Mouse (Mus musculus): ENCODE data around the gene A530084C06Rik. TPM values are rescaled to one million over a fixed set of nuclear protein-coding genes. Genes with fewer than 3 reads are reported as not detected.

A530084C06Rik gene
- not detected in 2 replicates for total RNA-seq (2014; fragmentation: Nextera tagmentation)
- not detected in 2 replicates for total RNA-seq (2017)
- polyA plus RNA-seq (2012), result not detected in 2 replicates

DNA sequence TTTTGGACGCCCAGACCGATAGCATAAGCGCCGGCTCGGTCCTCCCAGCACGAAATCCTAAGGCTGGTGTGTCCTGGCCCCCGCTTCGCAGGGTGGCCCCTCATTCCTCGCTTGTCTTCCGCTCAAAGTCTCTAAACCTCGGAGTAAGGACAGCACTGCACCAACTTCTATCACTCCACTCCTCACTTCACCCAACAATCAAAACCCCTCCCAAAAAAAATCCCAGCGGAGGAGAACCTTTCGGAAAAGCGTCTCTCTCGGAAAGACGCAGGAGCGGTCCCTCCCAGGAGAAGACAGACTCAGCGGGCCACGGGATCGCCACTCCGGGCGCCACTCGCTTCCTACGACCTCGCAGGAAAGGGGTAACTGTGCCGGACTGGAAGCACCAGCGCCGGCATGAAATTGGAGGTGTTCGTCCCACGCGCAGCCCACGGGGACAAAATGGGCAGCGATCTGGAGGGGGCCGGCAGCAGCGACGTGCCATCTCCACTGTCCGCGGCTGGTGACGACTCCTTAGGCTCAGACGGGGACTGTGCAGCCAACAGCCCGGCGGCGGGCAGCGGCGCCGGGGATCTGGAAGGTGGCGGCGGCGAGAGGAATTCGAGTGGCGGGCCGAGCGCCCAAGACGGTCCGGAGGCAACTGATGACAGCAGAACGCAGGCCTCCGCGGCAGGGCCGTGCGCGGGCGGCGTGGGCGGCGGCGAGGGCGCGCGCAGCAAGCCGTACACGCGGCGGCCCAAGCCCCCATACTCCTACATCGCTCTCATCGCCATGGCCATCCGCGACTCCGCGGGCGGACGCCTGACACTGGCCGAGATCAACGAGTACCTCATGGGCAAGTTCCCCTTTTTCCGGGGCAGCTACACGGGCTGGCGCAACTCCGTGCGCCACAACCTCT lies at the start of gene A530084C06Rik:
A530084C06Rik (minus strand) TSS at position 813 of the 898 bp plus-strand sequence.
- ATAC-seq (ENCODE audit: extremely low read depth, insufficient number of reproducible peaks, low FRiP score, poor library complexity, severe bottlenecking) (no peak), DNase-seq (ENCODE audit: low spot score) (no peak)
- Histone ChIP-seq H3K4me3 (ENCODE audit: low read depth, low read length) (no peak within 1 kb of the TSS; the same call in 1 of the 2 replicates), H3K36me3 (replicated peaks) (no peaks in the 10 kb centered on the region), H3K4me1 (ENCODE audit: insufficient read depth, low read depth, low read length) (no peaks in the 10 kb centered on the region), H3K27me3 (ENCODE audit: insufficient read depth, low read length) (peaks cover 4% of the 10 kb centered on the region; the same call in 1 of the 2 replicates), H3K9me3 (replicated peaks) (peaks cover 24% of the 10 kb centered on the region)
- TF ChIP-seq GATA2 (IDR thresholded peaks at IDR 0.05; ENCODE audit: borderline replicate concordance, low read depth, low read length) (no peak), CTCF (IDR thresholded peaks at IDR 0.05; ENCODE audit: low read depth, low read length) (no peak), GATA1 (IDR thresholded peaks at IDR 0.05; ENCODE audit: borderline replicate concordance, low read length) (no peak), TAL1 (conservative IDR thresholded peaks at IDR 0.05; ENCODE audit: low read depth, low read length) (no peak), POLR2AphosphoS5 (IDR thresholded peaks at IDR 0.05; ENCODE audit: insufficient replicate concordance, low read depth, low read length) (no peak)

DNA sequence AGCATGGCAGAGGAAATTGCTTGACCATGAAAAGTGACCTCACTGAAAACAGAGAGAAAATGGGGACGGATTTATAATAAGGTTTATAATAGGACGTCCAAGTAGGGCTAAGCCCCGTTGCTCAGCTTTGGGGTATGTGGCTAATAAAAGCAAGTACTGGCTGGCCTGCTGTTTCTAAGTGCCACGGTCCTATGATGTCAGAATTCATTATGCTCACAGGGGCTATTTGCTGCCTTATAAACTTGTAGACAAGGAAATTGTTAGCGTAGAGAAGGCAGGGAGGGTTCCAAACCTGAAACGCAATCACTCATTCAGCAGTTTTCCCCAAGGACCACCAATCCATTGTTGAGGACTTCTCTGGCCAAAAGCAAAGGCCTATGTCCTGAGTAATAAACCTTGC lies 44.8 kb upstream of the A530084C06Rik start:
- H3K4me3 ChIP-seq (ENCODE audit: low read depth, low read length), result no peak overlapping the region

DNA sequence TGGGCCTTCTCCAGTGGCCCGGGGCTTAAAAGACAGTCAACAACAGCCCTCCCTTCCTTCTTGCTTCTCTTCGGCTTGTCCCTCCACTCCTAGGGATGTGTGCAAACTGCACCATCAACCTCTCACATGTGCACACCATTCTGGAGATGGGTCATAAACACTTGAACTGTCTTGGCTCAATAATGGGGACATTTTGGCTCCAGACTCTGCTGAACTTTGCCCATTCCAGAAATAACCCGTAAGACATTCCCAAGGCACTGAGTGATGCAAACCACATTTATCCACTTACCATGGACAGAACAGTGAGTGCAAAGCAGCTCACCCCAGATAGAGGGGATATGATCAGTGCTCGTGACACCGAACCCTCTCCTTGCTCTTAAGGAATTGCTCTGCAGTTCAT lies 40.4 kb upstream of the A530084C06Rik start:
- TF ChIP-seq CTCF (IDR thresholded peaks at IDR 0.05; ENCODE audit: low read depth, low read length) (no peak), GATA1 (IDR thresholded peaks at IDR 0.05; ENCODE audit: borderline replicate concordance, low read length) (no peak), POLR2AphosphoS5 (IDR thresholded peaks at IDR 0.05; ENCODE audit: insufficient replicate concordance, low read depth, low read length) (no peak), TAL1 (conservative IDR thresholded peaks at IDR 0.05; ENCODE audit: low read depth, low read length) (no peak), GATA2 (IDR thresholded peaks at IDR 0.05; ENCODE audit: borderline replicate concordance, low read depth, low read length) (no peak)
- Histone ChIP-seq H3K36me3 (replicated peaks) (no peaks in the 10 kb centered on the region), H3K27me3 (ENCODE audit: insufficient read depth, low read length) (peaks cover 3% of the 10 kb centered on the region; the same call in 1 of the 2 replicates), H3K4me1 (ENCODE audit: insufficient read depth, low read depth, low read length) (no peaks in the 10 kb centered on the region), H3K9me3 (replicated peaks) (no peaks in the 10 kb centered on the region), H3K4me3 (ENCODE audit: low read depth, low read length) (no peak overlapping the region)
- DNase-seq (ENCODE audit: low spot score), result no peak
- ATAC-seq (ENCODE audit: extremely low read depth, insufficient number of reproducible peaks, low FRiP score, poor library complexity, severe bottlenecking), result no peak

More for the DNA sequence above, 44.8 kb upstream of the A530084C06Rik start:
- Histone ChIP-seq H3K36me3 (replicated peaks) (no peaks in the 10 kb centered on the region), H3K27me3 (ENCODE audit: insufficient read depth, low read length) (peaks cover 6% of the 10 kb centered on the region), H3K4me1 (ENCODE audit: insufficient read depth, low read depth, low read length) (no peaks in the 10 kb centered on the region), H3K9me3 (replicated peaks) (no peaks in the 10 kb centered on the region)
- ATAC-seq (ENCODE audit: extremely low read depth, insufficient number of reproducible peaks, low FRiP score, poor library complexity, severe bottlenecking) (no peak), DNase-seq (ENCODE audit: low spot score) (no peak)
- TF ChIP-seq TAL1 (conservative IDR thresholded peaks at IDR 0.05; ENCODE audit: low read depth, low read length) (no peak), GATA1 (IDR thresholded peaks at IDR 0.05; ENCODE audit: borderline replicate concordance, low read length) (no peak), CTCF (IDR thresholded peaks at IDR 0.05; ENCODE audit: low read depth, low read length) (no peak), GATA2 (IDR thresholded peaks at IDR 0.05; ENCODE audit: borderline replicate concordance, low read depth, low read length) (no peak), POLR2AphosphoS5 (IDR thresholded peaks at IDR 0.05; ENCODE audit: insufficient replicate concordance, low read depth, low read length) (no peak)

DNA sequence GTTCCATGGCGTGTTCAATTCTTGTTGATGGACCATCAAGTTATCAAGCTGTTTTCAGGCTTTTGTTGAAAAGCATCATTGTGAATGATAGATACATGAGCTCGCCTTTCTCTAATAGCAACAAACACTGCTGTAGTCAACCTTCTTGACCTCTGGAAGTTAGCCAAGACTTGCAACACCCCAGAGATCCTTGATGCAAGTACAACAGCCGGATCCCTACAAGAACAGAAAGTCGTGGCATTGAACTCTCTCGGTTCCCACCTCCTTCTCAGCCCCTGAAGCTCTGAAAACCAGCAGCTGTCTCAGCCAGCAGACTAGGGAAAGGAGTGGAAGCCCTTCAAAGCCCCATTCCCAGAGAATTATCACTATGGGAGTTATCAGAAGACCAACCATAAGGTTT lies 28.2 kb upstream of the A530084C06Rik start:
- TF ChIP-seq TAL1 (conservative IDR thresholded peaks at IDR 0.05; ENCODE audit: low read depth, low read length), result no peak
- TF ChIP-seq CTCF (IDR thresholded peaks at IDR 0.05; ENCODE audit: low read depth, low read length), result no peak
- Histone ChIP-seq H3K4me1 (ENCODE audit: insufficient read depth, low read depth, low read length) (no peaks in the 10 kb centered on the region), H3K4me3 (ENCODE audit: low read depth, low read length) (no peak overlapping the region), H3K9me3 (replicated peaks) (no peaks in the 10 kb centered on the region), H3K27me3 (ENCODE audit: insufficient read depth, low read length) (no peaks in the 10 kb centered on the region; the same call in 1 of the 2 replicates), H3K36me3 (replicated peaks) (no peaks in the 10 kb centered on the region)
- DNase-seq (ENCODE audit: low spot score) (no peak), ATAC-seq (ENCODE audit: extremely low read depth, insufficient number of reproducible peaks, low FRiP score, poor library complexity, severe bottlenecking) (no peak)

DNA sequence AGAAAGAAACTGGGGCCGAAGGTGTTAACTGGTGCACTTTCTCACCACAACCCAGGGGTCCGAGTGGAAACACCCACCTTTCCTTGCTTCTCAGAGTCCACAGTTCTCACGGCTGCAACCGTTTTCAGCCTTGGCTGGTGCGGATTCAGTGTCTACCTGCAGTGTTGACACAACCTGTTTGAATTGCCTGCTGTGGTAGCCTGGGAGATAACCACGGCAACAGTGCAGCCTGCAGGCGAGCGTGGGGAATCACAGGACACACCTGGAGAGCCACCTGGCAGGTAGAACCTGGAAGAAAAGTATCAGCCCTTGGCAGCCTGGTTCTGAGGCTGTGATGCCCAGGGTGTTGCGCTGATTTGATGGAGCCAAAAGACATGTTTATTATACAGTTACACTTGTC lies 20.7 kb upstream of the A530084C06Rik start:
- H3K4me1 ChIP-seq (ENCODE audit: insufficient read depth, low read depth, low read length), result no peaks in the 10 kb centered on the region
- ATAC-seq (ENCODE audit: extremely low read depth, insufficient number of reproducible peaks, low FRiP score, poor library complexity, severe bottlenecking), result no peak
- DNase-seq (ENCODE audit: low spot score), result no peak

DNA sequence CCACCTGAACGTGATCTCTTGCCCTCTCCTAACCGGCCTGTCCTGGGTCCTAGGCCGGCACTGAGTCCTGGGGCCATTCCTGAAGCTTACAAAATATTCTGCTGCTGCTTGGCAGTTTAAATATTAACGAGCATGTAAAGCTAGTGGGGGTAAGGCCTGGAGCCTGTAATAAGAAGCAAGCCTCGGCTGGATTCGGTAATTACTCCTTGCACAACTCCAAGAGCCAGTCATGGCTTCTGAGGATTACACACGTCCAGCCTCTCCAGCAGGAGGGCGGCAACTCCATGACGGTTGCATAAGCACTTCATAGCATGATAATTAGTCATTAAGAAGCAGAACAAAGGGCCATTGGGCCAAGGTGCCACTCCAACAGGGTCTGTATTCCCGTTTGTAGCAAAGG lies 19.3 kb upstream of the A530084C06Rik start:
- Histone ChIP-seq H3K36me3 (replicated peaks) (no peaks in the 10 kb centered on the region), H3K27me3 (ENCODE audit: insufficient read depth, low read length) (peaks cover 4% of the 10 kb centered on the region), H3K4me1 (ENCODE audit: insufficient read depth, low read depth, low read length) (no peaks in the 10 kb centered on the region), H3K9me3 (replicated peaks) (no peaks in the 10 kb centered on the region), H3K4me3 (ENCODE audit: low read depth, low read length) (no peak overlapping the region)
- no peak for TF ChIP-seq CTCF (IDR thresholded peaks at IDR 0.05; ENCODE audit: low read depth, low read length)
- ATAC-seq (ENCODE audit: extremely low read depth, insufficient number of reproducible peaks, low FRiP score, poor library complexity, severe bottlenecking), result no peak
- DNase-seq (ENCODE audit: low spot score), result no peak

More for the DNA sequence above, 20.7 kb upstream of the A530084C06Rik start:
- H3K9me3 ChIP-seq (replicated peaks), result no peaks in the 10 kb centered on the region
- no peaks in the 10 kb centered on the region for H3K36me3 ChIP-seq (replicated peaks)
- peaks cover 4% of the 10 kb centered on the region for H3K27me3 ChIP-seq (ENCODE audit: insufficient read depth, low read length)
- no peak for TF ChIP-seq POLR2AphosphoS5 (IDR thresholded peaks at IDR 0.05; ENCODE audit: insufficient replicate concordance, low read depth, low read length)
- no peak overlapping the region for H3K4me3 ChIP-seq (ENCODE audit: low read depth, low read length)
